Mouse (Mus musculus): Measurements from ENCODE around the gene Crp. TPM values are rescaled to one million over a fixed set of nuclear protein-coding genes. Genes with fewer than 3 reads are reported as not detected.

The Crp gene
- total RNA-seq, 2 experiments from 2014 or later: 0.21 to 0.29 TPM

DNA sequence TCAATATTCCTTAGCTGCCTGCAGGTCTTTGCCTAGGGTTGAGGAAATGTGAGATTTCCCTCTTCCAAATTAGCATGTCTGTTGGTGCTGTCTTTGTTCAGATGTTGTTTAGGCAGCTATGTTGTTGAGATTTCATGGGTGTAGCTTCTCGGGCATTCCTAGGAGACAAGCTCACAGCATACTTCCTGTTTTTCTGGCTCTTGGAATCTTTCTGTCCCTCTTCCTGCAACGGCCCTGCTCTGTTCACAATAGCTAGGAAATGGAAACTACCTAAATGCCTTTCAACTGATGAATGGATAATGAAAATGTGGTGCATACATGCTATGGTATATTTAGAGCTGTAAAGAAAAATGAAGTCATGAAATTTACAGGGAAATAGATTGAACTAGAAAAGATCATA, 13.5 kb downstream of the Crp start:
- no peak for DNase-seq (ENCODE audit: low spot score in 2 of 2)

DNA sequence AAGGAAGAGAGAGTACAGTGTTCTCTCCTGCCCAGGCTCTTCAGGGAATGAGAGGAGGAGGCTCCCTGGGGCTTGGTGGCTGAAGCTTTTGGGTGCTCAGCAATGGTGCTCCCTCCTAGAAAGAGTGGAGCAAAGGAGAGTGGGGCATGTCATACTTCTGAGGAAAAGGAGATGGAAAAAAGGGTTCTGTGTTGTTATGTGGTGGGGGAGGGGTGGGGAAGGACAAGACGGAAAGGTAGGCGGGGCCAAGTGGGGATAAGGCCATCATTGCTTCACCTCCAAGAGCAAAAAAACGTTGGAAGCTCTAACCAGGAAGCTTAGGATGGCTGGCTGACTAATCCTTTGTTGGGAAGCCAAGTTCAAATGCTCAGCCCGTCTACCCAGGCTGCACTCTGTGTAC, 14.1 kb downstream of the Crp start:
- DNase-seq (ENCODE audit: low spot score in 2 of 2): no peak

DNA sequence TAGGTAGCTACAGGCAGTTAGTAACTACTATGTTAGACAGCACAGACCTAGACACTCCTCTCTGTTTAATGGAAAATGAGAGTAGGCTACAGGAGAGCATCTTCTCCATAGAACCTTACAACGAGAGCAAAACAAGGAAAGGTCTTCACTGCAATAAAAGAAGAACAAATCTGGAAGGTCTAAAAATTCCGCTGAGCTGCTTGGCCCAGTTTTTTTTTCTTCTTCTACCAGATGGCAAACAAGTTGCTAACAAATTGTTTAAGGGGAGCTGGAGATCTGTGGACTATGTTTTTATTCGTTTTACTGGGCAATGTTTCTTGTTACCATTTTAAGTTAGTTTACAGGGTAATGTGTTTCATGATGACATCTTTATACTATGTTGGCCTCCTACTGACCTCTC, 53.4 kb downstream of the Crp start:
- DNase-seq (ENCODE audit: low spot score in 2 of 2): no peak

DNA sequence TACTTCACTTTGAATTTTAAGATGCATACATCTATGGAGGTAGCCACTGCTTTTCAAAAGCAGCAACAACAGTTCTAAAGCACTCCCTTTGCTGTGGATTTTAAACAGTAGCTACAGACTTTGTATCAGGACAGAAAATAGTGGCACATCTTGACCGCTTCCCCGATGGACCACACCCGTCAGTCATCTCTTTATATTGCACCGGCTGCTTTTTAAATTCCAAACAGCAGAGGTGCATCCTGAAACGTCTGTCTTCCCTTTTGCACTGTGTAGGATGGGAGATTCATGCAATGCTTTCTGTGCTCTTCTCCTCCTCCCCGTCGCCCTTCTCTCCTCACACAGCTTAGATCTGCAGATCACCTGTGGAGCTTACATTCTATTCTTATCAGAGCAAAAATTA, 57.3 kb downstream of the Crp start:
- DNase-seq (ENCODE audit: low spot score in 2 of 2): no peak

DNA sequence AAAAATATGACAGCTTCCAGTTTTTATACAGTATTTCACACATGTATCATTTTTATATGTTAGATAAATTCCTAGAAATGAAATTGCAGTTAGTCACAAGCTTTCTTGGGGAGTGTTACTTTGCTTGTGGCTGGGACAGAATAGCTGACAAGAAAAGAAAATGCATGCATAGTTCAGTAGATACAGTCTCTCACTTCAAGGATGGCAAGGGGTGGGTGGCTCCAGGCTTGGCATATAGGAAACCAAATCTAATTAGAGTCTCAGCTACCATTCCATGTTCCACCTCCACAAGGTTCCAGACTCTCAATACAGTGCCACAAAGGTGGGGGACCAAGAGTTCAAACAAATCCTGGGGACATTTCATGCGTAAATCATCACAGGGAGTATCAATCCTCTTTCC, 61.7 kb downstream of the Crp start:
- DNase-seq (ENCODE audit: low spot score in 2 of 2): no peak

DNA sequence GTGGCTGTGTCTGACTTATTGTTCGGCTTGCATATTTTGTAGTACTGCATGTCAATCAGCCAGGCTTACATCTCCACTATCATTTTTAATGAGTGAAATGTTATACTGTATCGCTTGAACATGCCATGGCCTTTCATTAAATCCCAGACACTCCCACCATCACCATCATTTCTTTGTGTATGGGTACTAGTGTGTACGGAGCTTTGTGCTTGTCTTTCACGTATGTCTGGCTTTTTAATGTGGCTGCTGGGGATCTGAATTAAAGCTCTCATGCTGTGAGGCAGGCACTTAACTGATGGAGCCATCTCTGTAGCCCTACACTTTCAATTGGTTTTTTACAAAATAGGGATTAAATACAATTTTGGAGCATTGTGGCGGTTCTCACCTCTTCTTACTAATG, 81.3 kb downstream of the Crp start:
- DNase-seq (ENCODE audit: low spot score in 2 of 2): no peak

DNA sequence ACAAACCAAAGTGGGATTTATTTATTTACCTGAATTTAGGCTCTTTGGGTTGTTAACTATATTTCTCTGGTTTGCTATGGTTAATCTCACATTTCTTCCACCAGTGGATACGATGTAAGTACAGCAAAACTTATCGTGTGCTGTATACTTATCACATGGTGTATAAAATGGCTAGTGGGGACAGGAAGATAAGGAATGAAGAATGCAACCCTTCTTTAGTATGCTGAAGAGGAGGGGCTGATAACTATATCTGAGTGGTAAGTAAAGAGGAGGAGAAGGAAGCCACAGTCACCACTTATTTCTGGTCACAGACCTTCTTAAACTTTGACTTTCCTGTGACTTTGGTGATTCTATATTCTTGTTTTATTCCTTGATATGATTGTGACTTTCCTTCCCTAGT, 87.5 kb downstream of the Crp start:
- no peak for DNase-seq (ENCODE audit: low spot score in 2 of 2)

DNA sequence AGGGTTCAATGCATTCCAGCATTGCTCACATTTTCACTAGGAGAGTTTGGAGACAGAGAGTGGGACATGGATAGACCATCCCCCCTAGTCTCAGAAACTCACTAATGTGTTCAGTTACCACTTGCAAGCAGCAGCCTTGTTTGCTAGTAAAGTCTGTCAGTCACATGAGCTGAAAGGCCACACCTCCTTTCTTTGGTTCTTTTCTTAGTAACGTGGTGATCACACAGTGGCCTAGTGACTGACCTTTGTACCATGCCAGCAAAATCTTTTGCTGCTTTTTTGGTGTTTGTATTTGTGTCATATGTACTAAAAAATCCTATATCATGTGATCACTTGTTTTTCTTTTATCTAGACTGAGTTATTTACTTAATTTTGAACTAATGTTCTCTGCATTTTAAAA, 88.0 kb downstream of the Crp start:
- DNase-seq (ENCODE audit: low spot score in 2 of 2): no peak

DNA sequence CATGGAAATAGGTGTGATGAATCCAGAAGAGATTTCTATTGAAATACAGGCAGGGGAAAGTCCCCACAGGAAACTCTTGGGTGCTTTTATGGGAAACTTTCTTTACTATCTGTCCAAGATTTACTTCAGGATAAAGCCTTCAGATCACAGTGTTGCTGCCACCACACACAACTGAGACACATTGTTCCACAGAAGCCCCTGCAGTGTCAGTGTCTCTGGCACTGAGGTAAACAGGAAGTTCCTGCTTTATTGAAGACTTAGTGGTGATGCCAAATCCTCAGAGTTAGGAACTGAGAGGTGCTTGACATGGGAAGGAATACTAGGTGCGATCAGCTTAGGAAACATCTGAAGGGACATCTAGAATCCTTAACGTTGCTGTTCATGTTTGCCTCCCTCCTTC, 131.1 kb downstream of the Crp start:
- DNase-seq (ENCODE audit: low spot score in 2 of 2): no peak

DNA sequence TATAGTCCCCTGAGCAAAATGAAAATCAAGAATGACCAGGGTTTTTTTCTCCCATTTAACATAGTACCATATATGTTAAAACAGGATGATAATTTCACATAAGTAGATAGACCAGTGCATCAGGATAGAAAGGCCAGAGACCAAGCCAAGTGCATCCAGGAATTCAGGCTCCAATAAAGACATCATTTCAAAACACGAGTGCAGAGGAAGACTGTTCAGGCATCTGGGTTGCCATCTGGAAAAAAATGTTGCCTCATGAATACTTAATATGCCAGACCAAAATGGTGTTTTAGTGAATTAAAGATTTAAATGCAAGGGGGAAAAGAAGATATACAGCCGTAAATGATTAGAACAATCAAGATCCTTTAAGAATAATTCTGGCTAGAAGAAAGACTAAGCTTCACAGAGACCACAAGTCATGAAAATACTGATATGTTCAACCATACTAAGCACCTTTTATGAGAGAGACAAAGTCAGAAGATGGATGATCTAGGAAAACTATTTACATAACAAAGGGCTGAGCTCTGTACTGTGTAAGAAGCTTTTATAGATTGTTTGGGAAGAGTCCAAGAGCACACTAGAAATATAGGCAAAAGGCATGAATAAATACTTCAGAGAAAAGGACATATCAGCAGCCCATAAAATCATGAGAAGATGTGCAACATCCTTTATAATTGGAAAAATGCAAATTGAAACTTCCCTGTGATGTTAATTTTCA, 149.3 kb downstream of the Crp start:
- DNase-seq (ENCODE audit: low spot score in 2 of 2): no peak

DNA sequence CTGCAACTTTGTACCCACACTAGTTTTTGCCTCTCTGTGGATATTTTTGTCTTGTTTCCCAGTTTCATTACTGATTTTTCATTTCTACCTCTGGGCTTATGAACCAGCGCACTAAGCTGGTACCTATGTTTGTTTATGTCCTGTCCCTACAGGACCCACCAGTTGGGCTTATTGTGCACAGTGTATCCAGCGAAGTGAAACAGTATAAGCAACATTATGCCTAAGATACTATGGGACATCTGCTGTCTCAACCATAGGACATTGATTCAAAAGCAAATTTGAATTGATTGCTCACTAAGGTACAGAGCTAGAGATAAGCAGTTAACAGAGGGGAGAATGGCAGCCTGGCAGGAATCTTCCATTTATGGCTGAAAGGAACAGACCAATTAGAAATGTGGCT, 150.3 kb downstream of the Crp start:
- no peak for DNase-seq (ENCODE audit: low spot score in 2 of 2)

DNA sequence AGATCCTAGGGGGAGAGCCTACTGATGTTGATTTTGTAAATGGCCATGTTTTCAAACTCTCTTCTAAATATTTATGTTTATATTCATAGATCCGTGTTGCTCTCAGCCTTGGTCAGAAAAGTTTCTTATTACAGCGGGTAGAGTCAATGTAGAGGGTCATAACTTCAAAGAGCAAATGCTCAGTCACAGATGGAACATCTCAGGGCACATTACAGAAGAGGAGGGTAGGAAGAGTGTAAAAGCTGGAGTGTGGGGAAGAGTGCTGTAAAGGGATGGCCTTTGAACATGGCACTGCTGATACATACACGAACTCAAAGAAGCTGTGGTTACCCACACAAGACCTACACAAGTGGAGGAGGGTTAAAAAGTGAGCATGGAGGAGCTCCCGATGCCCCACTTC, 177.4 kb downstream of the Crp start:
- DNase-seq (ENCODE audit: low spot score in 2 of 2): no peak

DNA sequence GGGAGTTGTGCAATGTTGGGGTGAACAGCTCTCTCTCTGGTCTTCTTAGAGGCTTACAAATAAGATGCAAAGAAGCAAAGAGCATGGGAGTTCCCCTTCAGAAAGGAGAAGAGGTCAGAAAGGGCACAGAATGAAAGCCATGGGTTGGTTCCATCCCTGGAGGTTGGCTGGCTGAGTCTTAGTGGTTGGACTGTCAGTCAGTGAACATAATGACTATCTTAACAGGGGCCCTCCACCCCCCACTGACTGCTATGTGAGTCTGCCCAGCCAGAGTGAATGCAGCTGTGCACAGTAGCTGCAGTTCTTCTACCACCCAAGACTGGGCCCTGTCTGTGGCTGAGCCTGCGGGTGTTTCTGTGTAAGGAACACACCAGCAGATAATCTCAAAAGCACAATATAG, 178.8 kb downstream of the Crp start:
- no peak for DNase-seq (ENCODE audit: low spot score in 2 of 2)

Other genes with a start within 250 kb of the Crp start
- under 1 TPM; 0.47 to 0.56 TPM for gene Slamf9, start 222.7 kb upstream of the Crp start, total RNA-seq (2021)
- 1 to 10 TPM; 1.7 to 2.3 TPM for gene Igsf9, start 216.3 kb upstream of the Crp start, total RNA-seq (2021)
- 100 to 1,000 TPM; 146 to 158 TPM for gene Tagln2, start 198.0 kb upstream of the Crp start, total RNA-seq (2021)
- 1 to 10 TPM; 1.3 to 1.8 TPM for gene Cfap45, start 177.3 kb upstream of the Crp start, total RNA-seq (2021)
- not detected for gene Vsig8, start 142.1 kb upstream of the Crp start, total RNA-seq (2021)
- under 1 TPM in 1 of 2 experiments, not detected in 1; 0.17 TPM for gene Slamf8, start 107.5 kb upstream of the Crp start, total RNA-seq (2021)
- gene Fcrl6, start 95.5 kb upstream of the Crp start, total RNA-seq (2021): not detected
- 10 to 100 TPM; 20.3 to 23.0 TPM for gene Dusp23, start 65.1 kb upstream of the Crp start, total RNA-seq (2021)
- 1 to 10 TPM in 1 of 2 experiments, not detected in 1; 1.5 TPM for gene Apcs, start 197.0 kb downstream of the Crp start, total RNA-seq (2021)